Mouse (Mus musculus): ENCODE measurements around the gene Tmem11. TPM values are rescaled to one million over a fixed set of nuclear protein-coding genes. Genes with fewer than 3 reads are reported as not detected.
"Not testable (repeated sequence)": the region's sequence is repeated elsewhere in the genome, so short reads cannot be mapped to it uniquely, and the experiment has no call there.

Gene Tmem11
- polyA plus RNA-seq, 1 experiment from 2014 or later: 63.6 TPM

GRCm38 (mm10) chr11:60882386-60882785 lies 3.3 kb upstream of the Tmem11 start:
- 69% methylated on average over 3 of the region's 3 CpGs for WGBS
- no peak overlapping the region for H3K27ac ChIP-seq
- H3K4me3 ChIP-seq: no peak overlapping the region
- H3K27me3 ChIP-seq: no peaks in the 10 kb centered on the region
- no peak overlapping the region for H3K9ac ChIP-seq
- no peaks in the 10 kb centered on the region; the same call in 1 of the 2 replicates for H3K36me3 ChIP-seq
- no peaks in the 10 kb centered on the region for H3K9me3 ChIP-seq
- peaks cover 14% of the 10 kb centered on the region for H3K4me1 ChIP-seq
- H3K4me2 ChIP-seq: no peak overlapping the region
- no peak for ATAC-seq (ENCODE audit: borderline replicate concordance, extremely low read depth, low FRiP score, low TSS enrichment)

GRCm38 (mm10) chr11:60880559-60880958 lies 1.5 kb upstream of the Tmem11 start:
- WGBS: 92% methylated on average over 4 of the region's 4 CpGs
- no peak for ATAC-seq (ENCODE audit: borderline replicate concordance, extremely low read depth, low FRiP score, low TSS enrichment)
- Histone ChIP-seq H3K4me1 (peaks cover 32% of the 10 kb centered on the region), H3K36me3 (no peaks in the 10 kb centered on the region; the same call in 1 of the 2 replicates), H3K9me3 (no peaks in the 10 kb centered on the region), H3K27ac (no peak overlapping the region), H3K4me3 (no peak overlapping the region), H3K4me2 (no peak overlapping the region), H3K9ac (no peak overlapping the region), H3K27me3 (no peaks in the 10 kb centered on the region)

- 3% methylated on average over 11 of the region's 11 CpGs for WGBS
- peak overlapping the region; percentile 98 for H3K27ac ChIP-seq
- H3K36me3 ChIP-seq: no peaks in the 10 kb centered on the region; the same call in 1 of the 2 replicates
- ATAC-seq (ENCODE audit: borderline replicate concordance, extremely low read depth, low FRiP score, low TSS enrichment): peak; percentile 4; the same call in 1 of the 2 replicates
- peak overlapping the region; percentile 69 for H3K4me2 ChIP-seq
- no peaks in the 10 kb centered on the region for H3K27me3 ChIP-seq
- peak overlapping the region; percentile 95 for H3K4me3 ChIP-seq
- no peaks in the 10 kb centered on the region for H3K9me3 ChIP-seq
- peaks cover 44% of the 10 kb centered on the region for H3K4me1 ChIP-seq
- H3K9ac ChIP-seq: peak overlapping the region; percentile 81
These were observed 351 bp upstream of the Tmem11 start for GRCm38 (mm10) chr11:60879423-60879822.

GRCm38 (mm10) chr11:60878056-60878612 lies 938 bp downstream of the Tmem11 start:
- peaks cover 48% of the 10 kb centered on the region for H3K4me1 ChIP-seq
- peak overlapping the region; percentile 69 for H3K4me2 ChIP-seq
- H3K9ac ChIP-seq: peak overlapping the region; percentile 81
- no peaks in the 10 kb centered on the region for H3K27me3 ChIP-seq
- peak; percentile 69 for ATAC-seq (ENCODE audit: borderline replicate concordance, extremely low read depth, low FRiP score, low TSS enrichment)
- no peaks in the 10 kb centered on the region; the same call in 1 of the 2 replicates for H3K36me3 ChIP-seq
- H3K27ac ChIP-seq: peak overlapping the region; percentile 98
- WGBS: under 1% methylated on average over 47 of the region's 52 CpGs
- no peaks in the 10 kb centered on the region for H3K9me3 ChIP-seq
- peak overlapping the region; percentile 95 for H3K4me3 ChIP-seq

GRCm38 (mm10) chr11:60873101-60873500 lies 6.0 kb downstream of the Tmem11 start:
- no peak overlapping the region for H3K9ac ChIP-seq
- no peak overlapping the region for H3K4me3 ChIP-seq
- WGBS: 71% methylated on average over 6 of the region's 6 CpGs
- H3K9me3 ChIP-seq: no peaks in the 10 kb centered on the region
- no peak overlapping the region for H3K4me2 ChIP-seq
- 0 out of 2 replicates have a peak, but pooled peaks cover 4% of the 10 kb centered on the region for H3K36me3 ChIP-seq
- no peaks in the 10 kb centered on the region for H3K27me3 ChIP-seq
- H3K4me1 ChIP-seq: peaks cover 55% of the 10 kb centered on the region
- 0 out of 2 replicates have a peak overlapping the region, but pooled peaks have one; percentile 21 for H3K27ac ChIP-seq
- ATAC-seq (ENCODE audit: borderline replicate concordance, extremely low read depth, low FRiP score, low TSS enrichment): no peak

GRCm38 (mm10) chr11:60871409-60871808 lies 7.7 kb downstream of the Tmem11 start:
- no peak overlapping the region for H3K9ac ChIP-seq
- no peak overlapping the region for H3K4me2 ChIP-seq
- H3K36me3 ChIP-seq: 0 out of 2 replicates have a peak, but pooled peaks cover 4% of the 10 kb centered on the region
- ATAC-seq (ENCODE audit: borderline replicate concordance, extremely low read depth, low FRiP score, low TSS enrichment): no peak
- H3K9me3 ChIP-seq: no peaks in the 10 kb centered on the region
- no peak overlapping the region for H3K4me3 ChIP-seq
- peaks cover 49% of the 10 kb centered on the region for H3K4me1 ChIP-seq
- WGBS: 34% methylated on average over 4 of the region's 4 CpGs
- H3K27me3 ChIP-seq: no peaks in the 10 kb centered on the region
- no peak overlapping the region for H3K27ac ChIP-seq

GRCm38 (mm10) chr11:60869471-60869870 lies 9.6 kb downstream of the Tmem11 start:
- not testable (repeated sequence) for H3K9me3 ChIP-seq; ATAC-seq (ENCODE audit: borderline replicate concordance, extremely low read depth, low FRiP score, low TSS enrichment); H3K27me3 ChIP-seq; H3K4me2 ChIP-seq; H3K4me3 ChIP-seq; H3K9ac ChIP-seq; H3K27ac ChIP-seq
- 92% methylated on average over 6 of the region's 6 CpGs for WGBS
- Histone ChIP-seq H3K4me1 (peaks cover 30% of the 10 kb centered on the region), H3K36me3 (peaks cover 10% of the 10 kb centered on the region)

GRCm38 (mm10) chr11:60867904-60868303 lies 11.2 kb downstream of the Tmem11 start:
- Histone ChIP-seq H3K27ac (no peak overlapping the region), H3K4me2 (no peak overlapping the region), H3K36me3 (peaks cover 26% of the 10 kb centered on the region), H3K9ac (no peak overlapping the region), H3K27me3 (no peaks in the 10 kb centered on the region), H3K4me3 (no peak overlapping the region), H3K9me3 (no peaks in the 10 kb centered on the region), H3K4me1 (peaks cover 23% of the 10 kb centered on the region)
- ATAC-seq (ENCODE audit: borderline replicate concordance, extremely low read depth, low FRiP score, low TSS enrichment): no peak
- WGBS: 66% methylated on average over 8 of the region's 8 CpGs

GRCm38 (mm10) chr11:60867456-60867855 lies 11.6 kb downstream of the Tmem11 start:
- 79% methylated on average over 3 of the region's 3 CpGs for WGBS
- H3K9me3 ChIP-seq: no peaks in the 10 kb centered on the region
- H3K27me3 ChIP-seq: no peaks in the 10 kb centered on the region
- no peak overlapping the region for H3K27ac ChIP-seq
- no peak overlapping the region for H3K4me2 ChIP-seq
- no peak overlapping the region for H3K4me3 ChIP-seq
- H3K4me1 ChIP-seq: peaks cover 18% of the 10 kb centered on the region
- no peak overlapping the region for H3K9ac ChIP-seq
- peaks cover 31% of the 10 kb centered on the region for H3K36me3 ChIP-seq
- ATAC-seq (ENCODE audit: borderline replicate concordance, extremely low read depth, low FRiP score, low TSS enrichment): no peak

GRCm38 (mm10) chr11:60866021-60866420 lies 13.1 kb downstream of the Tmem11 start:
- no peaks in the 10 kb centered on the region for H3K27me3 ChIP-seq
- ATAC-seq (ENCODE audit: borderline replicate concordance, extremely low read depth, low FRiP score, low TSS enrichment): no peak
- H3K9ac ChIP-seq: no peak overlapping the region
- H3K4me2 ChIP-seq: no peak overlapping the region
- no peaks in the 10 kb centered on the region for H3K9me3 ChIP-seq
- H3K4me1 ChIP-seq: 0 out of 2 replicates have a peak, but pooled peaks cover 7% of the 10 kb centered on the region
- WGBS: 56% methylated on average over 2 of the region's 2 CpGs
- peaks cover 44% of the 10 kb centered on the region for H3K36me3 ChIP-seq
- no peak overlapping the region for H3K27ac ChIP-seq
- H3K4me3 ChIP-seq: no peak overlapping the region

GRCm38 (mm10) chr11:60864916-60865315 lies 14.2 kb downstream of the Tmem11 start:
- Histone ChIP-seq H3K4me2 (no peak overlapping the region), H3K36me3 (peaks cover 44% of the 10 kb centered on the region), H3K4me3 (no peak overlapping the region), H3K27ac (no peak overlapping the region), H3K9ac (no peak overlapping the region), H3K4me1 (0 out of 2 replicates have a peak, but pooled peaks cover 7% of the 10 kb centered on the region), H3K27me3 (no peaks in the 10 kb centered on the region), H3K9me3 (no peaks in the 10 kb centered on the region)
- ATAC-seq (ENCODE audit: borderline replicate concordance, extremely low read depth, low FRiP score, low TSS enrichment): no peak
- 84% methylated on average over 14 of the region's 14 CpGs for WGBS

GRCm38 (mm10) chr11:60864166-60864565 lies 14.9 kb downstream of the Tmem11 start:
- peaks cover 42% of the 10 kb centered on the region for H3K36me3 ChIP-seq

More at GRCm38 (mm10) chr11:60864166-60864565, 14.9 kb downstream of the Tmem11 start:
- Histone ChIP-seq H3K4me3 (no peak overlapping the region), H3K9me3 (no peaks in the 10 kb centered on the region), H3K4me2 (no peak overlapping the region), H3K27me3 (no peaks in the 10 kb centered on the region), H3K4me1 (0 out of 2 replicates have a peak, but pooled peaks cover 7% of the 10 kb centered on the region), H3K27ac (no peak overlapping the region), H3K9ac (no peak overlapping the region)
- WGBS: 87% methylated on average over 2 of the region's 2 CpGs
- no peak for ATAC-seq (ENCODE audit: borderline replicate concordance, extremely low read depth, low FRiP score, low TSS enrichment)
